Mouse (Mus musculus): Measurements from ENCODE around the gene Epn2. TPM values are rescaled to one million over a fixed set of nuclear protein-coding genes. Genes with fewer than 3 reads are reported as not detected.

The Epn2 gene
- polyA plus RNA-seq, 1 experiment from 2014 or later, result 19.4 TPM

GRCm38 (mm10) chr11:61532820-61533219 lies 46.7 kb downstream of the Epn2 start:
- H3K9ac ChIP-seq, result no peak overlapping the region
- H3K9me3 ChIP-seq, result no peaks in the 10 kb centered on the region
- 89% methylated on average over 2 of the region's 2 CpGs for WGBS
- H3K27ac ChIP-seq, result no peak overlapping the region
- no peak for ATAC-seq
- no peaks in the 10 kb centered on the region; the same call in 1 of the 2 replicates for H3K4me1 ChIP-seq (replicated peaks)
- H3K4me3 ChIP-seq (replicated peaks), result no peak overlapping the region
- no peak overlapping the region for H3K4me2 ChIP-seq (replicated peaks)
- peaks cover 5% of the 10 kb centered on the region; the same call in 1 of the 2 replicates for H3K36me3 ChIP-seq
- no peaks in the 10 kb centered on the region for H3K27me3 ChIP-seq (replicated peaks)

- H3K27me3 ChIP-seq (replicated peaks), result no peaks in the 10 kb centered on the region
- no peak overlapping the region for H3K4me2 ChIP-seq (replicated peaks)
- WGBS, result 72% methylated on average over 4 of the region's 4 CpGs
- ATAC-seq, result no peak
- no peaks in the 10 kb centered on the region; the same call in 1 of the 2 replicates for H3K4me1 ChIP-seq (replicated peaks)
- no peak overlapping the region for H3K27ac ChIP-seq
- no peaks in the 10 kb centered on the region for H3K9me3 ChIP-seq
- H3K36me3 ChIP-seq, result peaks cover 5% of the 10 kb centered on the region; the same call in 1 of the 2 replicates
- H3K9ac ChIP-seq, result no peak overlapping the region
- no peak overlapping the region for H3K4me3 ChIP-seq (replicated peaks)
Observed at GRCm38 (mm10) chr11:61529268-61529713, 50.2 kb downstream of the Epn2 start.

GRCm38 (mm10) chr11:61526872-61527271 lies 52.6 kb downstream of the Epn2 start:
- Histone ChIP-seq H3K4me1 (replicated peaks) (no peaks in the 10 kb centered on the region; the same call in 1 of the 2 replicates), H3K4me2 (replicated peaks) (no peak overlapping the region), H3K36me3 (peaks cover 4% of the 10 kb centered on the region; the same call in 1 of the 2 replicates), H3K27me3 (replicated peaks) (no peaks in the 10 kb centered on the region), H3K4me3 (replicated peaks) (no peak overlapping the region), H3K9me3 (no peaks in the 10 kb centered on the region), H3K9ac (no peak overlapping the region), H3K27ac (no peak overlapping the region)
- WGBS, result 74% methylated on average over 1 of the region's 1 CpGs
- ATAC-seq, result no peak

GRCm38 (mm10) chr11:61519484-61520107 lies 59.9 kb downstream of the Epn2 start:
- Histone ChIP-seq H3K9me3 (no peaks in the 10 kb centered on the region), H3K27ac (no peak overlapping the region), H3K36me3 (peaks cover 26% of the 10 kb centered on the region), H3K4me2 (replicated peaks) (no peak overlapping the region), H3K27me3 (replicated peaks) (no peaks in the 10 kb centered on the region), H3K9ac (no peak overlapping the region), H3K4me1 (replicated peaks) (no peaks in the 10 kb centered on the region), H3K4me3 (replicated peaks) (no peak overlapping the region)
- ATAC-seq, result no peak
- WGBS, result 93% methylated on average over 3 of the region's 3 CpGs

GRCm38 (mm10) chr11:61518871-61519270 lies 60.6 kb downstream of the Epn2 start:
- Histone ChIP-seq H3K4me3 (replicated peaks) (no peak overlapping the region), H3K4me2 (replicated peaks) (no peak overlapping the region), H3K9ac (no peak overlapping the region), H3K4me1 (replicated peaks) (no peaks in the 10 kb centered on the region), H3K9me3 (no peaks in the 10 kb centered on the region), H3K36me3 (peaks cover 26% of the 10 kb centered on the region), H3K27ac (no peak overlapping the region), H3K27me3 (replicated peaks) (no peaks in the 10 kb centered on the region)
- ATAC-seq, result no peak
- WGBS, result 86% methylated on average over 3 of the region's 3 CpGs

- ATAC-seq, result no peak
Observed at GRCm38 (mm10) chr11:61517971-61518370, 61.5 kb downstream of the Epn2 start.

GRCm38 (mm10) chr11:61514953-61515352 lies 64.5 kb downstream of the Epn2 start:
- Histone ChIP-seq H3K36me3 (peaks cover 14% of the 10 kb centered on the region), H3K4me2 (replicated peaks) (no peak overlapping the region), H3K27ac (no peak overlapping the region), H3K4me1 (replicated peaks) (no peaks in the 10 kb centered on the region), H3K4me3 (replicated peaks) (no peak overlapping the region), H3K9ac (no peak overlapping the region), H3K9me3 (no peaks in the 10 kb centered on the region), H3K27me3 (replicated peaks) (no peaks in the 10 kb centered on the region)
- ATAC-seq, result no peak
- WGBS, result 46% methylated on average over 3 of the region's 3 CpGs

More at GRCm38 (mm10) chr11:61517971-61518370, 61.5 kb downstream of the Epn2 start:
- no peak overlapping the region for H3K4me2 ChIP-seq (replicated peaks)
- 81% methylated on average over 1 of the region's 1 CpGs for WGBS
- H3K36me3 ChIP-seq, result peaks cover 26% of the 10 kb centered on the region
- H3K27me3 ChIP-seq (replicated peaks), result no peaks in the 10 kb centered on the region
- no peaks in the 10 kb centered on the region for H3K4me1 ChIP-seq (replicated peaks)
- no peaks in the 10 kb centered on the region for H3K9me3 ChIP-seq
- no peak overlapping the region for H3K9ac ChIP-seq
- no peak overlapping the region for H3K4me3 ChIP-seq (replicated peaks)
- no peak overlapping the region for H3K27ac ChIP-seq

- peaks cover 13% of the 10 kb centered on the region for H3K4me1 ChIP-seq (replicated peaks)
- no peaks in the 10 kb centered on the region for H3K9me3 ChIP-seq
- H3K27me3 ChIP-seq (replicated peaks), result no peaks in the 10 kb centered on the region
- H3K27ac ChIP-seq, result peak within 1 kb of the TSS; percentile 81
- peak within 1 kb of the TSS; percentile 66 for H3K9ac ChIP-seq
- peak within 1 kb of the TSS; percentile 56 for H3K4me3 ChIP-seq (replicated peaks)
- H3K4me2 ChIP-seq (replicated peaks), result peak within 1 kb of the TSS; percentile 81
- ATAC-seq, result peak; percentile 94
- H3K36me3 ChIP-seq, result no peaks in the 10 kb centered on the region
- WGBS, result under 1% methylated on average over 39 of the region's 39 CpGs
Observed at GRCm38 (mm10) chr11:61504713-61505257, 74.7 kb downstream of the Epn2 start, which contains the start of gene B9d1. Gene B9d1, plus strand, starts transcription at chr11:61505144.

GRCm38 (mm10) chr11:61503933-61504332 lies 75.6 kb downstream of the Epn2 start:
- Histone ChIP-seq H3K4me1 (replicated peaks) (peaks cover 13% of the 10 kb centered on the region), H3K9me3 (no peaks in the 10 kb centered on the region), H3K4me2 (replicated peaks) (no peak overlapping the region), H3K27me3 (replicated peaks) (no peaks in the 10 kb centered on the region), H3K9ac (no peak overlapping the region), H3K27ac (no peak overlapping the region), H3K4me3 (replicated peaks) (no peak overlapping the region), H3K36me3 (no peaks in the 10 kb centered on the region)
- 81% methylated on average over 8 of the region's 8 CpGs for WGBS
- no peak for ATAC-seq

- Histone ChIP-seq H3K9me3 (no peaks in the 10 kb centered on the region), H3K4me2 (replicated peaks) (no peak overlapping the region), H3K4me1 (replicated peaks) (no peaks in the 10 kb centered on the region), H3K4me3 (replicated peaks) (no peak overlapping the region), H3K36me3 (no peaks in the 10 kb centered on the region), H3K27ac (no peak overlapping the region), H3K9ac (no peak overlapping the region), H3K27me3 (replicated peaks) (no peaks in the 10 kb centered on the region)
- WGBS, result 65% methylated on average over 6 of the region's 6 CpGs
- ATAC-seq, result no peak
Observed at GRCm38 (mm10) chr11:61498736-61499504, 80.6 kb downstream of the Epn2 start.

GRCm38 (mm10) chr11:61497490-61497889 lies 82.0 kb downstream of the Epn2 start:
- Histone ChIP-seq H3K4me3 (replicated peaks) (no peak overlapping the region), H3K27me3 (replicated peaks) (no peaks in the 10 kb centered on the region), H3K4me2 (replicated peaks) (no peak overlapping the region), H3K36me3 (no peaks in the 10 kb centered on the region), H3K9me3 (no peaks in the 10 kb centered on the region), H3K4me1 (replicated peaks) (peaks cover 9% of the 10 kb centered on the region), H3K27ac (no peak overlapping the region), H3K9ac (no peak overlapping the region)
- 71% methylated on average over 1 of the region's 1 CpGs for WGBS
- no peak for ATAC-seq

GRCm38 (mm10) chr11:61495528-61495927 lies 84.0 kb downstream of the Epn2 start:
- Histone ChIP-seq H3K27ac (no peak overlapping the region), H3K9ac (no peak overlapping the region), H3K4me2 (replicated peaks) (no peak overlapping the region), H3K4me3 (replicated peaks) (no peak overlapping the region), H3K4me1 (replicated peaks) (peaks cover 14% of the 10 kb centered on the region), H3K9me3 (no peaks in the 10 kb centered on the region), H3K27me3 (replicated peaks) (no peaks in the 10 kb centered on the region), H3K36me3 (peaks cover 11% of the 10 kb centered on the region)
- no peak for ATAC-seq
- 79% methylated on average over 2 of the region's 2 CpGs for WGBS

All from intestine, embryonic 15.5 days (tissue).